12 mouse cellular contexts compared by ENCODE assay signal in the genomic region with DNA sequence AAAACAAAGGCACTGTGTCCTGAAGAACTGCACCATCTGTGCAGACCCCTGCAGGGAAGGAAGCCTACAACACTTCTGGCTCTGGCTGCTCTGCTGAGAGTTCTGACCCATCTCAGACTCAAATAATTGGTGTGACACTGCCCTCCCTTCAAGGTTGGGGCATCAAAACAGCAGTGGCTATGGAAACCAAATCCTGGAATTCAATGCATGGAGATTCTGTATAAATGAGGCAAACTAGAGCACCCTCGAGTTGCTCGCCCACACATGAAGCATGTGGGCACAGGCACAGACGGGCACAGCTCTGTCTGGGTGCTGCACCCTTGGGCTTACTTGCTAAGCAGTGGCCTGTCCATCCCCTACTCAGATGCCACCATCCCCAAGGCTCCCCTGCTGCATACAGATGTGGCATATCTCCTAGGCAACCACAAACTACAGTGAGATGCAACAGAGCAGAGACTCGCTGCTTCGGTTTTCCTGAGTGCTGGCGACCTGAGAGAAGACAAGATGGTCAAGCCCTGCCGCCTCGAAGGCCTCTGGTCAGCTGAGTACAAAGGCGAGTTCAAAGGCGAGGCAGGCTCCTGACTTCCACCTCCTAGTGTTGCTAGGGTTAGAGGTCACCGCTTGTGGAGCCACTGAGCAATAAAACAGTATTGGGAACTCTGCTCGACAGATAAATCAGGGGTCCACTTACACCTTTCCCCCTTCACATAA. TPM values are rescaled to one million over a fixed set of nuclear protein-coding genes. Genes with fewer than 3 reads are reported as not detected.
DNase-seq lines count a peak whose midpoint lies in the region; ATAC-seq lines count a peak whose summit lies in the region.
"Had no signal": no experiment of that assay in that cellular context is flagged by ENCODE, and none has a peak within 500 bp of the region (broad histone marks: within the 10 kb centered on the region; RNA-seq: fewer than 3 reads in every experiment).

No protein-coding gene starts in this region.

- peak overlapping the region; percentile 64 for H3K27ac ChIP-seq in forebrain, embryonic 10.5 days
- no peak overlapping the region for H3K27ac ChIP-seq in forebrain, embryonic 11.5 days (ENCODE audit: low read depth, low read length)
- H3K27ac ChIP-seq in embryonic facial prominence, embryonic 14.5 days (replicated peaks; ENCODE audit: low read depth, low read length): no peak overlapping the region
- 0 out of 2 replicates have a peak overlapping the region, but pooled peaks have one; percentile 27 for H3K27ac ChIP-seq in midbrain, embryonic 14.5 days (replicated peaks; ENCODE audit: low read depth, low read length)
- no peak overlapping the region for H3K27ac ChIP-seq in heart, embryonic 10.5 days
- H3K27ac ChIP-seq: limb, embryonic 13.5 days; macrophage had no signal

- DNase-seq in forebrain, embryonic 10.5 days (ENCODE audit: extremely low spot score, low spot score): no peak
- DNase-seq in forebrain, embryonic 11.5 days (ENCODE audit: low spot score): no peak
- DNase-seq in brain, adult 2 months (ENCODE audit: low read depth, low spot score): peak; percentile 85
- DNase-seq in embryonic facial prominence, embryonic 14.5 days (ENCODE audit: low spot score): no peak
- peak; percentile 45 for DNase-seq in midbrain, embryonic 14.5 days
- DNase-seq in adrenal gland, adult 8-10 months: no peak
- no peak for DNase-seq in heart, embryonic 10.5 days (ENCODE audit: low spot score)
- DNase-seq in lung, postnatal 4 days: no peak
- DNase-seq: kidney, adult 18-20 months; right cerebral cortex, postnatal 25 days had no signal

- no peak overlapping the region for H3K4me3 ChIP-seq in forebrain, embryonic 10.5 days
- H3K4me3 ChIP-seq in forebrain, embryonic 11.5 days (ENCODE audit: low read depth, low read length): no peak overlapping the region
- no peak overlapping the region for H3K4me3 ChIP-seq in embryonic facial prominence, embryonic 14.5 days (ENCODE audit: low read depth, low read length)
- no peak overlapping the region for H3K4me3 ChIP-seq in midbrain, embryonic 14.5 days (replicated peaks; ENCODE audit: low read depth, low read length)
- H3K4me3 ChIP-seq in heart, embryonic 10.5 days: no peak overlapping the region
- H3K4me3 ChIP-seq: limb, embryonic 13.5 days had no signal

- H3K4me2 ChIP-seq in forebrain, embryonic 11.5 days (ENCODE audit: low read depth, low read length, severe bottlenecking): no peak overlapping the region
- no peak overlapping the region for H3K4me2 ChIP-seq in embryonic facial prominence, embryonic 14.5 days (ENCODE audit: low read depth, low read length)
- H3K4me2 ChIP-seq in midbrain, embryonic 14.5 days (ENCODE audit: low read length): no peak overlapping the region
- H3K4me2 ChIP-seq: limb, embryonic 13.5 days had no signal

- no peak overlapping the region for H3K9ac ChIP-seq in forebrain, embryonic 11.5 days (ENCODE audit: low read length)
- H3K9ac ChIP-seq in embryonic facial prominence, embryonic 14.5 days (ENCODE audit: low read depth, low read length): peak overlapping the region; percentile 30; the same call in 1 of the 2 replicates
- H3K9ac ChIP-seq in midbrain, embryonic 14.5 days (replicated peaks; ENCODE audit: low read length): no peak overlapping the region
- H3K9ac ChIP-seq: limb, embryonic 13.5 days had no signal

- no peaks in the 10 kb centered on the region for H3K9me3 ChIP-seq in forebrain, embryonic 10.5 days
- no peaks in the 10 kb centered on the region for H3K9me3 ChIP-seq in forebrain, embryonic 11.5 days (ENCODE audit: control insufficient read depth, low read length)
- H3K9me3 ChIP-seq in embryonic facial prominence, embryonic 14.5 days (ENCODE audit: control insufficient read depth, low read length): no peaks in the 10 kb centered on the region
- H3K9me3 ChIP-seq in midbrain, embryonic 14.5 days (ENCODE audit: control insufficient read depth, low read length): no peaks in the 10 kb centered on the region
- H3K9me3 ChIP-seq in heart, embryonic 10.5 days: no peaks in the 10 kb centered on the region
- H3K9me3 ChIP-seq: limb, embryonic 13.5 days had no signal

- ATAC-seq in forebrain, embryonic 11.5 days (replicated peaks; ENCODE audit: low FRiP score): no peak
- ATAC-seq in embryonic facial prominence, embryonic 14.5 days (ENCODE audit: low read depth): no peak
- no peak for ATAC-seq in midbrain, embryonic 14.5 days (ENCODE audit: low FRiP score, low TSS enrichment)

- H3K27me3 ChIP-seq in forebrain, embryonic 10.5 days (ENCODE audit: poor library complexity, severe bottlenecking): no peaks in the 10 kb centered on the region
- no peaks in the 10 kb centered on the region for H3K27me3 ChIP-seq in forebrain, embryonic 11.5 days (ENCODE audit: control insufficient read depth, insufficient read depth, low read length)
- no peaks in the 10 kb centered on the region for H3K27me3 ChIP-seq in embryonic facial prominence, embryonic 14.5 days (replicated peaks; ENCODE audit: control insufficient read depth, insufficient read depth, low read length)
- no peaks in the 10 kb centered on the region for H3K27me3 ChIP-seq in midbrain, embryonic 14.5 days (ENCODE audit: control insufficient read depth, insufficient read depth, low read length)
- H3K27me3 ChIP-seq in heart, embryonic 10.5 days (ENCODE audit: insufficient read depth, poor library complexity, severe bottlenecking): no peaks in the 10 kb centered on the region

- H3K4me1 ChIP-seq in forebrain, embryonic 10.5 days: peaks cover 30% of the 10 kb centered on the region
- peaks cover 2% of the 10 kb centered on the region; the same call in 1 of the 2 replicates for H3K4me1 ChIP-seq in forebrain, embryonic 11.5 days (replicated peaks; ENCODE audit: control insufficient read depth, insufficient read depth, low read length)
- H3K4me1 ChIP-seq in embryonic facial prominence, embryonic 14.5 days (ENCODE audit: control insufficient read depth, insufficient read depth, low read length): peaks cover 24% of the 10 kb centered on the region
- peaks cover 8% of the 10 kb centered on the region for H3K4me1 ChIP-seq in midbrain, embryonic 14.5 days (ENCODE audit: control insufficient read depth, insufficient read depth, low read length)
- peaks cover 27% of the 10 kb centered on the region for H3K4me1 ChIP-seq in heart, embryonic 10.5 days

- WGBS in forebrain, embryonic 10.5 days: 38% methylated on average over 12 of the region's 12 CpGs
- 39% methylated on average over 12 of the region's 12 CpGs for WGBS in forebrain, embryonic 11.5 days
- 42% methylated on average over 12 of the region's 12 CpGs for WGBS in embryonic facial prominence, embryonic 14.5 days
- WGBS in midbrain, embryonic 14.5 days: 18% methylated on average over 12 of the region's 12 CpGs
- 51% methylated on average over 12 of the region's 12 CpGs for WGBS in heart, embryonic 10.5 days

- H3K36me3 ChIP-seq in forebrain, embryonic 10.5 days (replicated peaks): peaks cover 13% of the 10 kb centered on the region
- no peaks in the 10 kb centered on the region for H3K36me3 ChIP-seq in forebrain, embryonic 11.5 days (ENCODE audit: control insufficient read depth, insufficient read depth, low read length)
- H3K36me3 ChIP-seq in embryonic facial prominence, embryonic 14.5 days (ENCODE audit: control insufficient read depth, insufficient read depth, low read length): peaks cover 19% of the 10 kb centered on the region; the same call in 1 of the 2 replicates
- H3K36me3 ChIP-seq in midbrain, embryonic 14.5 days (ENCODE audit: control insufficient read depth, insufficient read depth, low read length): peaks cover 22% of the 10 kb centered on the region
- H3K36me3 ChIP-seq in heart, embryonic 10.5 days: peaks cover 12% of the 10 kb centered on the region

RNA-seq across cellular contexts. Expression of gene Ext2, which starts 37.5 kb away (rescaled TPM):
- polyA plus RNA-seq in forebrain, embryonic 10.5 days (2016; fragmentation: Nextera tagmentation; extraction: Ambion mirVana): 64.6 and 69.8 TPM in 2 replicates
- 78.3 and 78.6 TPM in 2 replicates for polyA plus RNA-seq in forebrain, embryonic 11.5 days (2014; fragmentation: Nextera tagmentation; extraction: Ambion mirVana)
- 115 and 126 TPM in 2 replicates for polyA plus RNA-seq in embryonic facial prominence, embryonic 14.5 days (2014; fragmentation: Nextera tagmentation; extraction: Ambion mirVana)
- 61.0 and 69.9 TPM in 2 replicates for polyA plus RNA-seq in midbrain, embryonic 14.5 days (2014; fragmentation: Nextera tagmentation; extraction: Ambion mirVana)
- 100 to 1,000 TPM in 3 of 4 experiments, 10 to 100 TPM in 1; 98.9 to 144 (median 104) TPM for total RNA-seq in adrenal gland, adult 8-10 months (2022)
- 82.8 and 83.0 TPM in 2 replicates for polyA plus RNA-seq in heart, embryonic 10.5 days (2016; fragmentation: Nextera tagmentation; extraction: Ambion mirVana)

Comparison
In these comparisons a context has a peak if more than half of its experiments do, and no peak if none do; other contexts are left out.
1. H3K27ac ChIP-seq: peak in forebrain, embryonic 10.5 days (single experiment) and midbrain, embryonic 14.5 days (single experiment); none in forebrain, embryonic 11.5 days (single experiment), embryonic facial prominence, embryonic 14.5 days (single experiment) and heart, embryonic 10.5 days (single experiment).
2. DNase-seq: peak in brain, adult 2 months (single experiment) and midbrain, embryonic 14.5 days (single experiment); none in forebrain, embryonic 10.5 days (single experiment), forebrain, embryonic 11.5 days (single experiment), embryonic facial prominence, embryonic 14.5 days (single experiment), adrenal gland, adult 8-10 months (single experiment), heart, embryonic 10.5 days (single experiment) and lung, postnatal 4 days (0 of 2).